Mouse (Mus musculus) layer of hippocampus, postnatal 14 days (tissue): ENCODE measurements around the gene Tcaf3. TPM values are rescaled to one million over a fixed set of nuclear protein-coding genes. Genes with fewer than 3 reads are reported as not detected.

Experiments
- DNase-seq, 2 experiments: peaks; one replicate each; pipeline ENCODE4 v3.0.0; 2021 to 2022; ENCODE audit warnings: low spot score in 2 of 2, mixed read lengths in 1 of 2
- long read RNA-seq, 2 experiments: library from polyadenylated mRNA; stranded (forward); transcript quantifications; one replicate each; pipeline ENCODE4 v2.0.0; 2021
- total RNA-seq, 2 experiments: library from RNA; stranded (reverse); gene quantifications; 2 replicates each; pipeline ENCODE4 v1.2.3; 2021

Tcaf3 gene
- not detected for total RNA-seq
- long read RNA-seq, experiment 1 = 0 reads
- long read RNA-seq, experiment 2 = 0 reads

GRCm38 (mm10) chr6:42597592-42597991 is at the start of gene Tcaf3:
TSS of gene Tcaf3 (minus strand) at chr6:42597692.
- no peak for DNase-seq

DNA sequence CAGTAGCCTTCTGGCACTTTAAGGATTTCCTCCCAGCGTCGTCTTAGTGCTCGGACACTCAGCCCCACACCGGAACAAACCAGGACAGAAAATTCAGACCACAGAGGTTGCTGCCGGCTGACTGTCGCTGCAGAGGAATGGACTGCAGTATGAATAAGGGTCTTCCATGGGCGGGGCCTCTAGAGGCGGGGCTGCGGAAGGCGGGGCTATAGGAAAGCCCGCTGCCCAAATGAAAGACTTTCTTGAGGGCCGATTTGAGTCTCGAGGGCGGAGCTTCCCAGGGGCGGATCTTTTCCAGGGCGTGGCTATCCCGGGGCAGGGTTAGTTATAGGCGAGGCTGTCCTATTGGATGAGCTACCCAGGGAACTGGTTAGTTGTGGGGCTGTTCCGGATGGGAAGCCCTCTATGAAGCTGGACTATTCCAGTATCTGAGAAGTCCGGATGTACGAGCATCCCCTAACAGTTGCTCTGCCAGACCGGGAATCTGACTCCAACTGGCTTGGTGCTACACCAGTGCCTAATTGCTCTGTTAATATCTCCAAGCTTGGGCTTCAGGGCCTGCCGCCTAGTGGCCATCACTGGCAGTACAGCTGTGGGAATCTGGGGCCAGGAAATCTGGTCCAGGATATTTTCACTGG is 47.5 kb upstream of the Tcaf3 start, which contains the start of gene Tcaf2:
Tcaf2 (minus strand) TSS at position 343 of the 638 bp plus-strand sequence.
- peak; percentile 69 to 79 for DNase-seq

- no peak for DNase-seq
Observed at GRCm38 (mm10) chr6:42634393-42634792, 36.9 kb upstream of the Tcaf3 start.

GRCm38 (mm10) chr6:42631395-42631794 is 33.9 kb upstream of the Tcaf3 start:
- no peak for DNase-seq

DNA sequence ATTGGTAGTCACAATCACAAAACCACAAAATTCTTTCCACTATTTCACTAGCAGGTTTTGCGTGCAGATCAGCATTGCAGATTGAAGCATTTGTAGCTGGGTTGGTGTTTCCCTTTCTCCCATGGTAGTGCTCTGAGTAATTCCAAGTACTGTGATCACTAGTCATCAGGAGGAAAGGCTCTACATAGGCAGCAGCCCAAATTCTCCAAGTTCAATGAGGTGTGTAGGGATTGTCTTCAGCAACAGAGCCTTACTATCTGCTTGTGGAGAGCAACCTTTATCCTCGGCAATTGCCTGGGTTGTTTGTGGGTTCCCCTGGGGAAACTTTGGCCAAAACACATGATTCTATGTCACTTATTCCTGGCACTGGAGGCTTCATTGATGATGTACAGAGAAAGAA is 19.4 kb upstream of the Tcaf3 start:
- DNase-seq = no peak

DNA sequence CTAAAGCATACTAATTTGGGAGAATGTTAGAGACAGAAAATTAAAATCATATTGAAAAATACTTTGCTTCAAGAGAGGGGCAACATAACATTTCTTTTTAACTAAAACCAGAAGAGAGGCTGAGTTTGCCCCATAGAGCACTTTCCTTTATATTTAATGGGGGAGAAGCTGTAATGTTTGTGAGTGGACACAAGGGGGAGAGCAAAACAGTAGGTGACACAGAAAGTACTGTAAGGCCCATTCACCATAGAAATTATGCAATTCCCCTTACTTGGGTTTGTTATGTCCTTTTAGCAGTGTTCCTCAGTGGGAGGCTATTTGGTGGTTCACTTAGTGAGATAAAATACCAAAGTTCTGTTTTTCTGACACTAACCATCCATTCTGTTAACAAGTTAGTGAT is 14.7 kb upstream of the Tcaf3 start:
- peak in 1 of 2 experiments; percentile 8 for DNase-seq

GRCm38 (mm10) chr6:42610954-42611522 is 13.5 kb upstream of the Tcaf3 start:
- DNase-seq = no peak

DNA sequence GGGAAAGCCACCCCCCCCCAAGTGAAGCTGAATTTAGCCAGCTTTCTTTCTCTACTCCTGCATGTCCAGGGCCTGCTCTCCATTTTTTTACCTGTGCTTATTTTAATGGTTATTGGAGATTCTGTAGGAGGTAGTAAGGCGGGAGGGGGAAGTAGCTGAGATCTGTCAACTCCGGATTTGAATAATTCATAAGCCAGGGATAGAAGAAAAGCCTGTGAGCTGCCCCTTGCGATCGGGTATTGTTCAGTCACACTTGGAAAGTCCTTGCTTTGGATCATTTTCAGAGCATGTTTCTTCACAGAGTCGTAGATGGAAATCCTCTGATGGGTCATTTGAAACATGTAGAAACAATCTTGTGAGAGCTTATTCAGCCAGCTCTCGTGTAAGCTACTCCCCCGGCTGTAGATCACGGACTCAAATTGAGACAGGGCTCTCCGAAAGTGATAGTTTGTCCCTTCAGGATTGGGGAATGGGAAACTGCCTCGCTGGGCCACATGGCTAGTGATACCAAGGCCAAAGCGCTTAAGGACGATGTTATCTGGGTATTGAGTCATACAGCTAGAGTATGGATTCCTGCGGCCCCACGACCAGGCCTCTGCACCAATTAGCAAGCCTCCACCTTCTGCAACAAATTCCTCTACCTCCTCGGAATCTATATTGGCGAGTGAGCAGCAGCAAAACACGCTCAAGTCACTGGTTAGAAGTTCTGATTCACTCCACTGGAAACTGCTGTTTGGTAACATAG is 4.2 kb downstream of the Tcaf3 start:
- DNase-seq = no peak

GRCm38 (mm10) chr6:42586569-42586968 is 10.9 kb downstream of the Tcaf3 start:
- DNase-seq = no peak

DNA sequence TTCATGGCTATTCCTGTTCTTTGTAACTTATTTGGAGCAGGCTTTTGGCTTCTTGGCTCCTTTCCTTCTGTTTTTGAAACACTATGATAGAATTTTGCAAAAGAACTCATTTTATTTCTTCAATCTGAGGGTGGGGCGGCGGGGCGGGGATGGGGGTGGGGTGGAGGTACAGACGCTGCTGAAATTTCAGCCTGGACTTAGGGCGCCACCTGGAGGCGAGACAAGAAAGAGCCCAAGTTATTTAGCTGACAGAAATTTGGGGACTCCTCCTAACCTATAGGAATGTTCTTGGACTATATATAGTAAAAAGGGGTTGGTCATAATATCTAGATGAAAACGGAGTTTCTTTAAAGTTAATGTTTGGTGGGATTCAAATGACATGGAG is 14.0 kb downstream of the Tcaf3 start:
- peak; percentile 31 to 58 for DNase-seq

DNA sequence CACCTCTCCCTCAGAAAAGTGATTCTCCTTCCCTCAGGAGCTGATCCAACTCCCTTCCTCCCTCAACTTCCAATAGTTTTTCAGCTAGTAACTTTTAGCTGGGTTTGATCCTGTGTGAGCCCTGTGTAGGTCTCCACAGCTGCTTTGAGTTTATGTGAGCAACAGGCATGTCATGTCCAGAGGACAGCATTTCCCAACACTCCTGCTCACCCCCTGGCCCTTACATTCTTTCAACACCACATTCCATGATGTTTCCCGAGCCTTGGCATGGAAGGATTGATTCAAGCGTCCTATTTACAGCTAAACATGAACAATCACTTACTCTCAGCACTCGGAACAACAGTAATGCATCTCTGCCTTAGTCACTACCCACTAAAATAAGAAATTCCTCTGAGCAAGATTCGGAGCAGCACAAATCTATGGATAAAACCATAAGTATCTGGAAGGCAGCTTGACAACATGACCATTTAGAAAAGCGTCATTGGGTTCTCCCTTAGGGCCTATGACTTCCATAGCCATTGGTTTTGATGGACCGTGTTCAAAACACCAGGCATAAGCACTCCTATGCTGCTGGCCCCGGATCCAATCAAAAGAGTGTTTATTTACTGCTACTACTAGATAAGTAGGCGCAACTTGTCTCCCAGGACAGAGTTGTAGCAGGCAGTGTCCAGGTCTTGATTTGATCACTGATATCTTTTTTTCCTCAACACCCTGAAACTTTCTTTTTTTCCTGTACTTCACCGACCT is 14.6 kb downstream of the Tcaf3 start:
- no peak for DNase-seq

DNA sequence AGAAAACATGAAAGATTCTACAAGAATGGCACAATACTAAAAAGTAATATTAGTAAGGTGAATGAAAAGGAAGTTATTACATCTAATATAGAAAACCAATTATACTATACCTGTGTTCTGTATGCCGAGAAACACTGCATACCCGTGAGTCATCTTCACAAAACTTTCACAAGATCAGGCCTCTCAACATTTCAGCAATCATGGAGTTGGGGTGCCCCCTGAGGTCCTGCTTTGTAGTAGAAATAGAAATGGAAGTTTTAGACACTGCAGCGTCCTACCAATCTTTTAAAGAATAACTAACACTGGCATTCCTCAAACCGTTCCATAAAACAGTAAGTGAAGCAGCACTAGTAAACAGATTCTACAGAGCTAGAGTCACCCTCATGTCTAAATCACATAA is 18.8 kb downstream of the Tcaf3 start:
- DNase-seq = no peak

DNA sequence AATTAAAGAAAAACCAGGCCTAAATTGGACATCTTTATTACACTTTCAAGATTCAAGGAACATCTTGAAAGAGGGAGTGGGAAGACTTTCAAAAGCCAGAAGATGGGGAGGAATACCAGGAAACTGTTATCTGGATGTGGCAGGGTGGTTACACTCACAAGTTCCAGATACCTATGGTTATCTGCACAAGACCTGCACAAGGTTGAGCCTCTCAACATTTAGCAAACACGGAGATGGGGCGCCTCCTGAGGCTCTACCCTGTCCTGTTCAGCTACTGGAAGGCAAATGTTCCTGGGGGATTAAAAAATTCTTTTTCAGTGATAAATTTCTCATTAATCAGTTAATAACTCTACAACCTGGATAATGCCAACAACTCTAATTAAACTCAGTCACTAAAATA is 20.1 kb downstream of the Tcaf3 start:
- DNase-seq = no peak

- peak in 1 of 2 experiments; percentile 8 for DNase-seq
Observed at GRCm38 (mm10) chr6:42568205-42568604, 29.3 kb downstream of the Tcaf3 start.

DNA sequence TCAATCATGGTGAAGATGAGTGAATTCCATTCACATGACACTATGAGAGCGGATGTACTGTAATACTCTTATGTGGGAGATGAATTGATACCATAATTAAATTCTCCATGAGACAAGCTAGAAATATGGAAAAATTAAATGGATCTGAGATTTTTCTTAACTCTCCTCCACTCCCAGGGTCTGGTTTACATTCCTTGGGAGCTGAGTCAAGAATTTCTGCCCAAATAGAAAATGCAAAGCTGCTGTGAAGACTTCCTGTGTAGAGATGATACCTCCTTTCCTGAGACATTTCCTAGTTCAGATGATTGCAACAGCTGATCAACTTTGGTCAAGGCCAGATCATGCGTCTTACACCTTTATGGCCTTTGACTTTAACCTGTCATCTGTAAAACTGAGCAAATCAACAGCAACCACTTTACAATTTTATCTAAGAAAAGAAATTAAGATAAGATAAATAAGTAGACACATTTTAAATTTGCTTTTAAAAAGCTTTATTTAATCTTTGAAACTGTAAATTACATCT is 31.4 kb downstream of the Tcaf3 start:
- no peak for DNase-seq

DNA sequence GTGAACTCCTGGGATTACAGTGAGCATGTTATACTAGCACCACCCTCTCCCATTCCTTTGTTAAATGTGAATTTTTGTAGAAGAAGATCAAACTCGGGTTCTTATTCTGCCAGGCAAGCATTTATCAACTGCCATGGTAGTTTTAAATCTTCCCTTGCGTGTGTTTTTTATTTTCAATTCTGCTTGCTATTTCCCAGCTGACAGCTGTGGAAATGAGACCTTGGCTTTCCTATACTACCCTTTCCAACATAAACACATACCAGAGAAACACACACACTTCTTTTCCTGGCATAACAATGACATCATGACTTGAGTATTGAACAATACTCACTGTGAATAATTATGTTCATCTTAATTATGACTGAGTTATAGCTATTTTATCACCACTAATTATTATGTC is 35.2 kb downstream of the Tcaf3 start:
- DNase-seq = no peak

GRCm38 (mm10) chr6:42560885-42561284 is 36.6 kb downstream of the Tcaf3 start:
- no peak for DNase-seq

DNA sequence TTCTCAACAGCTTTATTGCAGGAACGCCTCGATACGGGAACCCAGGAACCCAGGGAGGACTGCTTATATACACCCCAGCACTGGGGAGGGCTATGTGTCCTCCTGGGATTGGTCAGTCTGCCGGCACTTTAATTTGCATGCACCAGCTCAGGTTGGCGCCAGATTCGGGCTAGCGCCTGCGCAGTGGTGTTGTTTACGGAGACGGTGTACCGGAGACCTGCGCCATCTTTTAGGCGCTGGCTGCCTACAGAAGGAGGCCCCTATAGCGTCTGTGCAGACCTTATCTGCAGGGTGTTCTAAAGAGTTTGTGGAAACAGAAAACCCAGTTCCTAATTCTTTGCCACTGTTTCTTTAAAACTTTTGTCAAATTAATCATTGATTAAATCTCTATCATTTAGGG is 38.9 kb downstream of the Tcaf3 start:
- no peak for DNase-seq

DNA sequence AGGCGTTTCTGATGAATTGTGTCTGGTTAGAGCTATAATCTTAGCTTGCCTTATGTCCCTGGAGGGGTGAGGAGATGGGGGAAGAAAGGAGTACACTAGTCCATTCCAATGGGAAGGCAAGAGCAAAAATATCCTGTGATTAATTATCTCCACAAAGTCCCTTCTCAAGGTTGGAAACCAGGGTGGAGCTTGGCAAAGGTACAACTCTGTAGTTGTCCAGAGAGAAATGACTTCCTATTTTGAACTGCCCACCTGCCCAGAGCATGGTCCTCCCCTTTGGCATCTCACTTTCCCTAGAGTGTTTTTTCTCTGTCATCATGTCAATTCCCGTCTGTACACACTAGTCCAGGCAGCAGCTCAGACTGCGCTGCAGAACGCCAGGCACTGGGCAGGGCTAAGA is 50.0 kb downstream of the Tcaf3 start, which contains the start of gene Olfr455:
Olfr455 (minus strand) TSS at position 127 of the 400 bp plus-strand sequence.
- no peak for DNase-seq

- no peak for DNase-seq
Observed at GRCm38 (mm10) chr6:42546180-42546579, 51.3 kb downstream of the Tcaf3 start.

DNA sequence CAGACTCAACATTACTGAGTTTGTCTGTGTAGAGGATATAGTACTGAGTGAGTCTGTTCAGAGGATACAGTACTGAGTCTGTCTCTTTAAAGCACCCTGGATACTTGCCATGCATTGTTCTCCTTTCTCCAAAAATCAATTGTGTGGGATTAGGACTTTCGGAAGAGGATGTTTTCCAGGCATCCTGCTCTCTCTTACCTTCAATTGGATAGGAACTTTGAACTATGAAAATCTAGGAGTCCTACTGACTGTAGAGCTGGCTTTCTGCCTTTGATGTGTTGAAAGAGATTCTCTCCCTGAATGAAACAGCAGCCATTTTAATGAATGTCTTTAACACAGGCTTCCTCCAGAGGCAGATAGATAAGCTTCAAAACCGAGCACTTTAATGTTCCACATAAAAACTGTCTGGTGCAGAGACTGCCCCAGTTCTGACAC is 52.0 kb downstream of the Tcaf3 start:
- DNase-seq = no peak
